Mouse (Mus musculus): ENCODE data around the gene Capn11. TPM values are rescaled to one million over a fixed set of nuclear protein-coding genes. Genes with fewer than 3 reads are reported as not detected.
"Not testable (repeated sequence)": the region's sequence is repeated elsewhere in the genome, so short reads cannot be mapped to it uniquely, and the experiment has no call there.

The Capn11 gene
- total RNA-seq, 2 experiments from 2014 or later = not detected

DNA sequence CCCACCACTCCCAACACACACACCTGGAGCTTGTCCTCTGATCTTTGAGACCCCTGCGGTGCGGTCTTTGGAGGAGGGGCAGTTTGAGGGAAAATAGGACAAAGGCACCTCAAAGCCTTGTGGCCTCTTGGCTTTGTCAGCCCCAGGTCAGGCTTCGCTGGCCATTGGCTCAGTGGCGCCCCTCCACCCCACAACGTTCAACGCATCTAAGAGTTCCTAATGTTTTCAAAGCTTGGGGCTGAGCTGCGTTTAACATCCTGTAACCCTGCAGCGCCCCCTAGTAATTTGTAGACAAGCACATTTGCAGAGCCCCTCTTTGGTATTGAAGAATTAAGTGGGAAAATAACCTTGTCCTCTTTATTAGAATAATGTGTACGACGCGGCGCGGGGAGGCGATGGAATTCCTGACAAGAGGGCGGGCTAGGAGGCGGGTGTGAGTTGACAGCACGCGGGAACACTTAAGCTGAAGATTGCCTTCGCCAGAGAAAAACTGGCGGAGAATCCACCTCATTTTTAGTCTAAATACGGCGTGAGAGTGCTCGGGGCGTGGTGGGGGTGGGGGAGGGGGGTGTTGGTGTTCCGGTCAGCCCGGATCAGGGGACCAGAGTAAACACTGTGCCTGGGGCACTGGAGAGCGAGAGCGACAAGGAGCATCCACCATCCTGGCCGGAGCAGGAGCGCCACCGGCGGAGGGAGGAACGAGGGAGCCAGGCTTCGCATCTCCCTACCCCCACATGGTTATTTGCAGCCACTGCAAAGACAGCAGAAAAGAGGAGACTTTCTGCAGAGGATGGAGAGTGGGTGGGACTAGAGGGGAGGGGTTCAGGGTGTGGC is 29.0 kb downstream of the Capn11 start:
- DNase-seq = peak; percentile 78 to 84
- intact Hi-C loops (cut with DNase I) = loop anchor here (1.0 kb wide), 2 partner anchors 46 to 49 kb away; no protein-coding TSS in a partner anchor

DNA sequence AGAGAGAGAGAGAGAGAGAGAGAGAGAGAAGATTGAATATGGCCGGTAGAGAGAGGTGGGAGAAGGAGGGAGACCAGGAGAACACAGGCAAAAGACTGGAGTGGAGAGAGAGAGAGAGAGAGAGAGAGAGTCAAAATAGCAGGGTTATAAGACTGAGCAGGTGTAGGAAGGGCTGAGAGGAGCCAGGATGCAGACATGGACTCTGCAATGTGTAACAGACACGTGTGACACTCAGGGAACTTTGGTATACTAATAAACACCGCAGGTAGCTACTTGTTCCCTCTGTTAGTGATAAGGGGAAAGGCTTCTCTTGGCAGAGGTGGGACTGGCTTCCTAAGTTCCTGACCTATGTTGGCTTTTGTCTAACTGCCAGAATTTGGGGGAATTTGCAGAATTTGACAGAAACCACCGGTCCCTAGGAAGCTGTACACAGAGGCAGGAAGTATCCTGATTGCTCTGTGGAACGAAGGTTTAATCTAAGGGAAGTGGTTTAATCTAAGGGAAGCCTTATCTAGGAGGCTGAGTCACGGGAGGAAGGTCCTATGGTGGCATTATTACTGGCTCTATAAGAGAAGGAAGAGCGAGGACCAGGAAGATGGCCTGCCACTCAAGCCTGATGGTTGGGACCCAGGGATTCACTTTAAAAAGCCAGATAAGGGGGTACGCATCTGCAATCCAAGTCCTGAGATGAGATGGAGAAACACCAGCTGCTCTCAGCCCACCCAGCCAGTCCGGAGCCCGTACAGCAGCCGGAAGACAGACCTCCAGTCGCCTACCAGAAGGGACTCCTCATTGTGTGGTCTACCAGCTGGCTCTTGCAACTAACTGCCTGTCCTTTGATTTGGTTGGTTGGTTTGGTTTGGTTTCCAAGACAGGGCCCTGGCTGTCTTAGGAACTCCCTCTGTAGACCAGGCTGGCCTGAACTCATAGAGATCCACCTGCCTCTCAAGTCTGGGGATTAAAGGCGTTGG is 30.0 kb downstream of the Capn11 start:
- peak; percentile 18 to 43 for DNase-seq

DNA sequence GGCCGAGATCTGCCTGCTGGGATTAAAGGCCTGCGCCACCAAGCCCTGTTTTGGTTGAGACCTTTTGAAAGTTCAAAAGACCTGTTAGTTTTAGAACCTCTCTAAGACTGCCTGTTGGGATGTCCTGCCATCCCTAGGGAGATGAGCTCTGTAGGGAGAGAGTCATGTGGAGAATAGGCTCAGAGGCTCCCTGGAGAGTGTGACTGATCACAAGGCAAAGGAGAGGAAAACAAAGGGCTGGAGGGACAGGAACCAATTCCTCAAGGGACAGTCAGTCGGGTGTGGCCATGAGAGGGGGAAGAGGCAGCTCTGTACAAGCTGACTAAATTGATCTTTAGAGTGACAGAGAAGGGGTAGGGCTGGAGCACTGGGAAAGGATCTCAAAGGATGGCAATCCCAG is 31.0 kb downstream of the Capn11 start:
- intact Hi-C loops (cut with DNase I) = no loop called here
- DNase-seq = no peak

More for the DNA sequence above, 30.0 kb downstream of the Capn11 start:
- intact Hi-C loops (cut with DNase I) = loop anchor here (1.0 kb wide), 1 partner anchor 45 kb away; no protein-coding TSS in a partner anchor

DNA sequence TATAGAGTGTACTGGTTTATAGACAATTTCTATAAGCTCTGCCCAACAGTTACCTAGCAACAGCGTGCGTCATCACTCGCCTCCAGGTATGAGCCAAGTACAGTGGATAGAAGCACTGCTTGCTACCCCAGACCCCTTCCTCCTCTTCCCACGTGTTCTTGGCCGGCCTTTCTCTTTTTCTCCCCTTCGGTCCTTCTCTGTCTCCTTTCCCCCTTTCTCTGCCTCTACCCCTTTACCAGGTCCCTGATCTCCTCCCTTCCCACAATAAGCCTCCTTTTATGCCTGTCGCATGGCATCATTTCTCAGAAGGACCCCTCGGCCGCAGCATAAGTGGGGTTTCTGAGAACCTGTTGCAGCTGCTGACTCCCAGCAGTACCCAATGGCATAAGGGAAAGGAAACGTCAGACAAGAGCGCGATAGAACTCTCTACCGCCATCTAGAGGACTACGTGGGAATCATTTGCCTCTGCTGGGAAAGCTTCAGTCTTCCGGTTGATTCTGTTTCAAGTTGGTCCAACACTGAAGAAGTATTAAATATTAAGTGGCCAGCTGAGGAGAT is 32.5 kb downstream of the Capn11 start:
- intact Hi-C loops (cut with DNase I) = no loop called here
- DNase-seq = peak; percentile 83 to 87

DNA sequence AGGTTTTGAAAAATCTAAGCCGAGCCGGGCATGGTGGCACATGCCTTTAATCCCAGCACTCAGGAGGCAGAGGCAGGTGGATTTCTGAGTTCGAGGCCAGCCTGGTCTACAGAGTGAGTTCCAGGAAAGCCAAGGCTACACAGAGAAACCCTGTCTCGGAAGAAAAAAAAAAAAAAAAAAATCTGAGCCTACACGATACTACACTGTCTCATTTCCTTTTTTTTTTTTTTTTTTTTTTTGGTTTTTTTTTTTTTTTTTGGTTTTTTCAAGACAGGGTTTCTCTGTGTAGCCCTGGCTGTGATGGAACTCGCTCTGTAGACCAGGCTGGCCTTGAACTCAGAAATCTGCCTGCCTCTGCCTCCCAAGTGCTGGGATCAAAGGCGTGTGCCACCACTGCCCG is 35.7 kb downstream of the Capn11 start:
- DNase-seq; intact Hi-C loops (cut with DNase I): not testable (repeated sequence)

DNA sequence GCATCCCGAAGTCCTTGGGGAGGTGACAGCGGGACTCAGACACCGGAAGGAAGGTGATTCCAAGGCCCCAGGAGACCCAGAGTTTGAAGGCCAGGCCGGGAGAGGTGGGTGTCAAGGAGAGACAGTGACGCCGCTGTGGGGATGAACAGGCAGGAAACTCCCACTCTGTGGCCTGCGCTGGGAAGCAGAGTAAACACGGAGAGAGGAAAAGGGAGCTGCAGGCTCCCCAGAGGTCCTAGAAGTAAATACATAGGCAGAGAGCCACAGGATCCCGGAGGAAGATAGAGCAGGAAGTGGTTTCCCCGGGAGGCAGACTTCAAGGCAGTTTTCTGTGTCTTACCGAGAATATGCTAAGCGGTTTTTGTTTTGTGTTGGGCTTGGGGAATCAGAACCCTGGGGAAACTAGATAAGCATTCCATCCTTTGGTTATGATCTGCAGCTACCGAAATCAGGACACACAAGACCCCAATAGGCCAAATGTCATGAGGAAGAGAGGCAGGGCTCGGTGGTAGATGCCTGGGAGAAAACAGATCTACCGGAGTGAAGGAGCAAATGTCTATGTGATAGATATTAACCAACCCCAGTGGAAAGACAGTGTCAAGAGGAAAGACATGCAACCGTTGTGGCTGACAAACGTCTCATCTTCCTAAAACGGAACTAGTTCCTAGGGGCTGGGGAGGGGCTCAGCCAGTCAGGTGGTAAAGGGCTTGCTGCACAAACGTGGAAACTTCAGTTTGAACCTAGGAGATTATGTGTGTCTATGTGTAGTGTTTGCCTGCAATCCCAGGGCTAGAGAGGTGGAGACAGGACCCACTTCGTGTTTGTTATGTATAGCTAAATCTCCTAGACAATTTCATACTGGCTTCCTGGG is 39.5 kb downstream of the Capn11 start:
- peak; percentile 60 to 61 for DNase-seq
- intact Hi-C loops (cut with DNase I) = loop anchor here (2.0 kb wide), 1 partner anchor 23 kb away; no protein-coding TSS in a partner anchor

DNA sequence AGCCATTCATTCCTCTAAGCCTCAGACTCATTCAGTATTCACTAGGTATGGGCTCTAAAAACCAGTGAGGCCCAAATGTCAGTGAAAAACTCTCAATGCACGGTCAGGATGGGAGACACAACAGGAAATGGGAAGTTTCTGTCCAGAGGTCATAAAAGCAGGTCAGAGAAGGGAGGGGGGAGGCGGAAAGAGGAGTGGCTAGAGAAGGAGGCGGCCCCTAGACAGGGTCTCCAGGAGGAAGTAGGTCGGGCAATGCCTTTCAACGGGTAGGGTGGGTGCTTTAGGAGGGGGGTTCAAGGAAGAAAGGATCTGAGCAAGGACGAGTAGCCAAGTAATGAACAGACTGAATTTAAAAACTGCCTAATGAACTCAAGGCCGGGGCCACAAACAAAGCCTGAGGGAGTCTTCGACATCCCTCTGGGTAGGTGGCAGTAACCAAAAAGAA is 40.2 kb downstream of the Capn11 start:
- DNase-seq = peak; percentile 64 to 70
- intact Hi-C loops (cut with DNase I) = loop anchor here (2.0 kb wide), 1 partner anchor 22 kb away; no protein-coding TSS in a partner anchor

DNA sequence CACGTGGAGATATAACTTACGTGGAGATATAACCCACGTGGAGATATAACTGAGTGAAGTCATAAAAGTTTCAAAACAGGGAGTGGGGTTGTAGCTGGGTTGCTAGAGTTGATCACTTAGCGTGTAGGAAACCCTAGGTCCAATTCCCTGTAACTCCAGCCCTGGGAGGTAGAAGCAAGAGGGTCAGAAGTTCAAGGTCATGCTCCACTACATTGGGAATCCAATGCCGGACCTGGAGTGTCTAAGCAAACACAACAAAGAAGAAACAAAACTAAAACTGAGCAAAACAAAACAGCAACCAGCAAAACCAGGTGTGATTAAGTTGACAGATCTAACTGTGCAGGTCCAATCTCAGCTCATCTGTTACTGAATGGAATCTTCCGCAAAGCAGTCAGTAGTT is 41.5 kb downstream of the Capn11 start:
- no peak for DNase-seq
- intact Hi-C loops (cut with DNase I) = loop anchor here (2.0 kb wide), 1 partner anchor 21 kb away; no protein-coding TSS in a partner anchor

DNA sequence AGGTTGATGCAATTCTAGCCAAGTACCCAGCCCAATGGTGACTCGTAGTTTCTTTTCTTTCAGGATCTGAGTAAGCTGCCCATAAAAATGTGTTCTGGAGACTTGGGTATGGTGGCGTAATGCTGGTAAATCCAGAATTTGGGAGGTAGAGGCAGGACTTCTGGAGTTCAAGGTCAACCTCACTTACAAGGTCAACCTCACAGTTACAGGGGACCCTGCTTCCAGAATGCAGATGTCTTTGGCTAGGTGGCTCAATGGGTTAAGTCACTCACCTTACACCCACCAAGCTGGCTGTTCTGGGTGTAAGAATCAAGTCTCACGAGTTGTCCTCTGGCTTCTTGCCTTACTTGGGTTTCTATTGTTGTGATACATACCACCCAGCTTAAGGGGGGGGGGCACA is 42.4 kb downstream of the Capn11 start:
- no peak for DNase-seq
- intact Hi-C loops (cut with DNase I) = no loop called here

DNA sequence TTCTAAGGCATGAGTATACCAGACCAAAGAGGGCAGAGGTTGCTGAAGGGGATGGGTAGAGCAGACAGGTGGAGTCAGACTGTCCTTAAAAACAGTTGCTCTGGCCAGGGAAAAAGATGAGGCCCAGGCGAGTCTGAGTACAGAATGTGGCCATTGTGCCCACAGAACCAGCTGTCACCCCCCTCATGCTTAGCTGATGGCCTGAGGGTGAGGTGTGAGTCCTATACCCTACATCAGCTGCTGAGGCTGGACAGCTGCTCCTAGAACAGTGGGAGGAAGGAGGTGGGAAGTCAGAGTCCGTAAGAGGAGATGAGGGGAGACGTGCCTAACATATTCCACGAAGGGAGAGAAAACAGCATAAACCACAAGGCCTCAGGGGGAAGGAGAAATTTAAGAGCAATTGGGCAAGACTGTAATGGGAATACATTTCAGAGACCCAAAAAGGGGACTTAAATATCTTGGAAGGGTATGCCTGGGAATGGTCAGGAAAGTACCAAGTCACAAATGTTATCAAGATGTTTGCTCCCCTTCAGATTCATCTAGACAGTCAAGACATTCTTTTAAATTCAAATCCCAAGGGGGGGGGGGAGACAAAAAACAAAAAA is 43.0 kb downstream of the Capn11 start:
- DNase-seq = no peak
- intact Hi-C loops (cut with DNase I) = no loop called here

DNA sequence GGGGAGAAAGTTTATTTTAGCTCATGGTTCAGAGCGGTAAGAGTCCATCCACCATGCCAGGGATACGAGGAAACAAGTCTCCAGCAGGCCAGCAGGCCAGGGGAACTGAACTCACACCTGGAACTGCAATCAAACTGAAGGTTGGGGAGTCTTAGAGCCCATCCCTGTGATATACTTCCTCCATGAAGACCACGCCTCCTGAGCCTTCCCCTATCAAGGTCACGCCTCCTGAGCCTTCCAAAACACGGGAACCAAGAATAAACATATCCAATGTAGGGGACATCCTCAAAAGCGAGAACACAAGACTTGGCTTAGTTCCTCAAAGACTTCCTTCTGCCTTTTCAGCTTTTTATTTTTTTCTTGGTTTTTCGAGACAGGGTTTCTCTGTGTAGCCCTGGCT is 46.2 kb downstream of the Capn11 start:
- peak in 1 of 2 experiments; percentile 20 for DNase-seq
- intact Hi-C loops (cut with DNase I) = no loop called here

DNA sequence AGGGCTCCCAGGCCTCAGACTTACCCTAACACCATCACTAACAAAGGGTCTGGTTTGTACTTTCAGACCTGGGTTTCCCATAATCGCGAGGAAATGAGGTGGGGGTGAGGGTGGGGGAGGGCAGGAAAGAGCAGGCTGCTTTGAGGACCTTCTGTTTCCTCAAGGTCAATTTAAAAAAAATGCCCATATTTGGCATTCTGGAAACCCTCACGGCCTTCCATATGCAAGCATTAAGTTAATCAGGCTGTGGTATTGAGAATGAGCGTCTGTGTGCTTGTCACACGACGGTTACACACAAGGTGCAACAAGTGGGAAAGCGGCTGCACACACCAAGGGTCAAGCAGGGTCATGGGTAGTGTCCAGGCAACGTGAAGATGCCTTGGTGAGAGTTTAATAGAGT is 47.1 kb downstream of the Capn11 start:
- DNase-seq = no peak
- intact Hi-C loops (cut with DNase I) = no loop called here

DNA sequence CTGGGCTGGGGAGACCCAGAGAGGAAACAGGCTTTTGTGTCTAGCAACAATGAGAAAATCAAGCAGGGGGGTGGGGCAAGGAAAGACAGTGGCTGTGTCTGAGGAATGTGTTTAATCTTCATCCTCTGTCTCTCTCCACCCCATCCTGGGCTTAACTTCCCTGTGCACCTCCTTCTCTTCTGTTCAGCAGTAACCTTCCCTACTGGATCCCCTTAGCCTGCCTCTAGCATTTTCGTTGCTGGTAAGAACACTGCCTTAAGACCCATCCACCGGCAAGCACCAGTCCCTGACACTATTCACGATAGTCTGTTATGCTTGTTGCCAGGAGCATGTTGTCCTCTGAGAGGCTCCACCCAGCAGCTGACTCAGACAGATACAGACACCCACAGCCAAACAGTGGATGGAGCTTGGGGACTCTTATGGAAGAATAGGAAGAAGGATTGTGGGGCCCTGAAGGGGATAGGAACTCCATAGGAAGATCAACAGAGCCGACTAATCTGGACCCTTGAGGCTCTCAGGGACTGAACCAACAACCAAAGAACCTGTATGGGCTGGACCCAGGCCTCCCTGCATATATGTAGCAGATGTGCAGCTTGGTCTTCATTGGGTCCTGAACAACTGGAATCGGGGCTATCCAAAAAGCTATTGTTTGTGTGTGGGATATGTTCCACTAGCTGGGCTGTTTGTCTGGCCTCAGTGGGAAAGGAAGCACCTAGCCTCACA is 48.8 kb downstream of the Capn11 start:
- DNase-seq = peak; percentile 61 to 62

DNA sequence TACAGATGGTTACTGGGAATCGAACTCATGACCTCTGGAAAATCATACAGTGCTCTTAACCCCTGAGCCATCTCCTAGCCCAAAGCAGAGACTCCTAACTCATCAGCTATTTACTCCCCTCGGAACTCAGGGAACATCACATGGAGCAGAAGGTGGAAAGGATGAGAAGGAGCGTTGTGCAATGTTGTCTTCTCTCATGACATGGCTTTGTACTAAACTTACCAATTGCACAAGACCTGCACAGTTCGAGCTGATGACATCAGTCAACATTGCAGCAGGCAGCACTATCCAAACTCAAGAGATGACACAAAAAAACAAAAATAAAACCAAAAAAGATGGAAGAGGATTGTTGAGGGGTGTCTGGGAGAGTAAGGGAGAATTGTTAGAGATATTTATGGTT is 50.7 kb downstream of the Capn11 start:
- DNase-seq = no peak
- intact Hi-C loops (cut with DNase I) = no loop called here

More for the DNA sequence above, 48.8 kb downstream of the Capn11 start:
- intact Hi-C loops (cut with DNase I) = no loop called here

DNA sequence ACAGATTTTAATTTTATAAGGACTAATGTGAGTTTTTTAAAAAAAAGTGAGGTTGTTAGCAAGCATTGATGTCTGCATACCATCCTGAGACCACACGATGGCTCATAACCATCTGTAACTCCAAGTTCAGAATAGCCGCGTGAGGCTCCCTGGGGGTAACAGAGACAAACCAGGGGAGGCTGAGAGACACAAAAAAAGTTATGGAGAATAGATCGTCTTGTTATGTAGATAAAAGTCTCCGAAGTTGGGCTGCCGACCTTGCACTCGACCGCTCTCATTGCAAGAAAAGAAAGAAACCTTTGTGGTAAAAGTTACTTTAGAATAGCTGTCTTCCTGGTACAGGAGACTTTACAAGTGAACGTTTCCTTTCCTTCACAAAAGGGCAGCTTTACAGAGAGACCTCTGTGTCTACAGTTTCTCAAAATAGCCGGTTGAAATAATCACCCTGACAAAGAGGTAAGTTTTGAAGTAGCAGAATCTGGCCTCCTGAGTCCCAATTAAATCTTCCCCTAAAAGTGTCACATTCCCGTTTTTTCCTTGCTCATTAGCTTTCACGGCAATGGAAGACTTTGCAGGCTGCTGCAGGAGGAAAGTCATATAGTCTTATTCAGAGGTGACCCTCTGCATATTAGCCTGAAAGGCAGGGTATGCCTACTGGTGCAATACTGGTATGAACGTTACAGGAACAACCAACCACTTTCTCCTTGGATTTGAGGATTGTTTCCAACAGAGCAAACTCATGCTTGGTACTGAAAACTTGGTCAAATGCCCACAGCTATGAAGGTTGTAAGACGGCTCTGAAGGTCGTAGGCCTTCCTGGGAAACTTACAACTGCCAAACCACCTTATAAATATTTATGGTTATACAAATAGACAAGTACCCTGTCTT is 51.9 kb downstream of the Capn11 start:
- DNase-seq = no peak
- intact Hi-C loops (cut with DNase I) = no loop called here

DNA sequence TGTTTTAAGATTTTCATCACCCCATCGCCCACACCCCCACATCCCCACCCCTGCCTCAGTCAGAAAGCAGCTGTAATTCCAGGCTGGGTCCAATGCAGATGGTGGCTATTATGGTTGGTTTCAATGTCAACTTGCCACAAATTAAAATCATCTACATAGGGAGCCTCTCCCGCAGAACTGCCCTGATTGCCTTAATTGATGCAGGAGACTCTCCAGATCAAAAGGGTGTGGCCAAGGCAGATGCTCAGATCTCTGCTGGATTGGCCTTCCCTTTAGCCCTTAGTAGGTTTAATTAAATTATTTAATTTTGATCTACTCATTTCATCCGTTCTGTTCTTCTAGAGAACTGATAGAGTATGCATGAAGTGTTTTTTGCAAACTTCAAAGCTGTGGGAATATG is 56.1 kb downstream of the Capn11 start:
- no peak for DNase-seq
- intact Hi-C loops (cut with DNase I) = no loop called here

DNA sequence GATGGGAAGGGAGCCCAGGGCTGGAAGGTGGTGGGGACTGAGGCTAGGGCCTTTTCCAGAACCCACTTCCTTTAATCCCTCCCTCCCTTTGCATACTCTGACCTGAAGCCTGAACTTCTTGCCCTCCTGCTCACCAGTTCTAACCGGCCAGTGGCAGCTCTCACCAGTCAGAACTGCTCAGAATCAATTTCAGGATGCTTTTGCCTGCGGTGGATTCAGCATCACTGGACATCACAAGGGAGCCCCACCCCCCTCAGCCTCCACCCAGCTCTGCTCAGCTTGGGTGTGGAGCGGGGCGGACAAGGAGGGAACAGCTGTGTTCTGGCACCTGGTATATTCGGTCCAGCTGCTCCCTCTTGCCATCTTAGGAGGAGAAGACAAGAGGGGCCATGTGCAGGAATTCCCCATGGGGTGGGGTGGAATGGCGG is 57.2 kb downstream of the Capn11 start, which contains the start of gene Mymx:
Mymx (minus strand) TSS at position 226 of the 428 bp plus-strand sequence.
- intact Hi-C loops (cut with DNase I) = no loop called here
- DNase-seq = peak in 1 of 2 experiments; percentile 30

Measured in heart, postnatal 10 days (tissue).